Mouse (Mus musculus): ENCODE measurements around the gene Cirbp.

Gene Cirbp

DNA sequence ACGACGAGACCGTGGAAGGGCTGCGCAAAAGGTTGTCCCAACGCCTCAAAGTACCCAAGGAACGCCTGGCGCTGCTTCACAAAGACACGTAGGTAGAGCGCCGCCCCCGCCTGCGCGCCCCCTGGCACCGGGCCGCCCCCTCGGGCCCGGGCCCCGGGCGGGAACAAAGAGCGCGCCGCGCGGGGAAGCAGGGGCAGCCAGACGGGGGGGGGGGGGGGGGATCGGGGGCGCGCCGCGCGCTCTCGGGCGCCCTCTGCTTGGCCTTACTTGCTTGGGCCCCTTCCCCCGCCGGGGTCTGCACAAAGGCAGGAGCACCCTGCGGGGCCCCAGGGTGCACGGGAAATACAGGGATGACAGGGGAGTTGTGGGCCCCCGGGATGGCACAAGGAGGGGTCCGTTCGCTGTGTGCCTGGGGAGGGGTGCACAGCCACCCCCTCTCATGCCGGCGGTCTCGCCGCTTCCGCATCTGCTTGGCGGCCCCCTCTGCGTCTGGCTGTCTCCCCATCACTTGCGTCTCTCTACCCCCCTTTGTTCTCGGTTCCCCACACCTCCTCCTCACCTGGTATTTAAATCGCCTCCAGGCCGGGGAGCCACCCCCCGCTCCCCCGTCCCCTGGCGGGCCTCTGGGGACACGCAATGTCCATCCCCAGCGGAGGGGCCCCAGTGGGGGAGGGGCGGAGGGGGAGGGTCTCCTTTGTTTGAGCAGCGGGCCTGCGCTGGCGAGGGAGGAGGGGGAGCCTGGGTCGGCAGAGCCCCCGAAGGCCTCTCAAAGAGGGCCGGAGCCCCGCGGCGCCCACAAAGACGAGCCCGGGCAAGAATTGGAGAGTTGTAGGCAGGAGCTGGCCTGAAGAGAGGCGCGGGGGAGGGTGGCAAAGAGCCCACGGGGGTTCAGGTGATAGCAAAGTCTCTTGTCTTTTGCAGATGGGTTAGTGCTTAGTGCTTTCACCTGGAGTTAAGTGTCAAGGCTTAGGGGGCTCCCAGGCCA lies 15.3 kb upstream of the Cirbp start:
- peak in 1 of 2 experiments; percentile 44 for DNase-seq (ENCODE audit: low spot score in 2 of 2)

DNA sequence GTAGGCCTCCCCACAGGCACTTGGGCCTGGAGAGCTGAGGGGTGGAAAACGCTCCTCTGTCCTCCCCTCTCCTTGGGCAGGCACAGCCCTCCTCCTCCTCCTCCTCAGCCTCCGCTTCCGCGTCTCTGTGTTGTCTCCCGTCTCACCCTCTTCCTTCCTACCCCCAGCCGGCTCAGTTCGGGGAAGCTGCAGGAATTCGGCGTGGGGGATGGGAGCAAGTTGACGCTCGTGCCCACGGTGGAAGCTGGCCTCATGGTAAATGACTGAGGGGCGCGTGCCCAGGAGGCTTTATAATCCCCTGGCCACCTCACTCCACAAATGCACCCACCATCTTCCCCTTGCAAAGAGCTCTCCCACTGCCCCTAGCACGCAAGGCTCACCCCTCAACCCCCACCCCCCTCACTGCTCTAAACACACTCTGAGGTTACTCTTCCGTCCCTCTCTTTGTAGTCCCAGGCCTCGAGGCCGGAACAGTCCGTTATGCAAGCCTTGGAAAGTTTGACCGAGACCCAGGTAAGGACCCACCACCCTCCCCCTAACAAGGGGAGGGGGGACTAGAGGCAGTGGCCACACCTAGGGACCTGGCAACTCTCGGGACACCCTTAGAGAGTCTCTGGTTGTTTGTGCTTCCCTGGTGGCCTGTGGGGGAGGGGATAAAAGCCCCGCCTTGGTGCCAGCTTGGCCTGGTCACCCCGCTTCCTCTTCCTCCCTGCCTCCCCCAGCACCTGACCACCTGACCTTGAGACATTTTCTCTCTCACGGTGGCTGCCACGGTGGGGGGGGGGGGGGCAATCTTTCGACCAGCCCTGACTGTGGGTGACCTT lies 14.4 kb upstream of the Cirbp start:
- DNase-seq (ENCODE audit: low spot score in 2 of 2), result peak in 1 of 2 experiments; percentile 69

DNA sequence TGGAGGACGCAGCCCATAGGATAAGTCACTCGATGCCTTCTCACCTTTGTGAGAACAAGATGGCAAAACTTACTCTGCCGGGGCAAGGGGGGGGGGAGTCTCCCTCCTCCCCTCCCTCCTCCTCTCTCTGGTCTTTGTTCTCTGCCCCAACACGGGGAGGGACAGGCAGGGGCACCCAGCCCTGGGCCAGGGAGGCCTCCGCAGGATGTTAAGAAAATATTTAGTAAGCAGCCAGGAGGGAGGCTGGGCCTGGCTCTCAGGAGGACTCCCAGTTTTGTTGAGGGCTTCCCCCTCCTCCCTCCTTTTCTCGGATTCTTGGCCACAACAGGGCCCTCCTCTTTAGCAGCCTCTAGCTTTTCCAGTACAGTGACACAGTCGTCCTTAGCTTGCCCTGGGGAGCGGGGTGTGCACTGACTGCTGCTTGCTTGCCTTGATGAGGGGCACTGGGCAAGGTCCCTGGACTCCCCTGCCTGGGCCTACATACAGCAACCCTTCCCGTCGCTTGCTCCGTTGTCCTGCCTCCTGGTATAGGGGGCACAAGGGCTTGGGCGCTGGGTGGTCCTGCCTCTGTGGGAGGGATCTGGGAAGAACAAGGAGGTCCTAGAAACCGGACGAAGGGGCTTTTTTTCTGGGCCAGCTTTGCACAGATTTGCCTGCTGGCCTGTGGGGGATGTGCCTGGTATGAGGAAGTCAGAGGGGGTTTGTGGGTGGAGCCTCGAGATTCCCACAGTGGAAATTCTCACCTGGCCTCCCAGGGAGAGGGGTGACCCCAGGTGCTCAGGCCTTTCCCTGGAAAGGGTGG lies 13.5 kb upstream of the Cirbp start:
- DNase-seq (ENCODE audit: low spot score in 2 of 2), result peak in 1 of 2 experiments; percentile 33

DNA sequence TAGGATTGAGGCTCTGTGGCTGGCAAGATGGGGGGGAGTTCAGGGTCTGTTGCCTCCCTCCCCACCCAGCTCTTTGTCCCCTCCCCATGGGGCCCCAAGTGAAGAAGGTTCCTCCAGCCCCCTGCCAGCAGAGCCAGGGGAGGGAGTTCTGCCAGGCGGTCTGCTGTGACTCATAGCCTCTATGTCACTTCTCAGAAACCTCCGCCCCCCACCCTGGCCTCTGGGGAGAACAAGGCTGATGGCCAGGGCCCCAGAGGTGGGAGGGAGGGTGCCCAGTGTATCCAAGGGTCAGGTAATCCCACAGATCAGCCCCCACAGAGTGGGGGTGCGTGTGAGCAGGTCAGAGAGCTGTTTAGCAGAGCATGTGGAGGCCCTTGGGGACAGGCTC lies 12.9 kb upstream of the Cirbp start:
- DNase-seq (ENCODE audit: low spot score in 2 of 2), result peak in 1 of 2 experiments; percentile 42

DNA sequence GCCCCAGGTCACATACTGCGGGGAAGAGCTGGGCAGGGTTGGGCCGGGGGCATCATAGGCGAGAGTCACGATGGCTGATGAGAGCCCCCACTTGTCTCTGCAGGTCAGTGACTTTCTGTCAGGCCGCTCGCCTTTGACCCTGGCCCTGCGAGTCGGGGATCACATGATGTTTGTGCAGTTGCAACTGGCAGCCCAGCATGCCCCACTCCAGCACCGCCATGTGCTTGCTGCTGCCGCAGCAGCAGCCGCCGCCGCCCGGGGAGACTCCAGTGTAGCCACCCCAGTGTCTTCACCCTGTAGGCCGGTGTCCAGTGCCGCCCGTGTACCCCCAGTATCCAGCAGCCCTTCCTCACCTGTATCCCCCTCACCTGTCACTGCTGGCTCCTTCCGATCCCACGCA lies 12.1 kb upstream of the Cirbp start:
- no peak for DNase-seq (ENCODE audit: low spot score in 2 of 2)

DNA sequence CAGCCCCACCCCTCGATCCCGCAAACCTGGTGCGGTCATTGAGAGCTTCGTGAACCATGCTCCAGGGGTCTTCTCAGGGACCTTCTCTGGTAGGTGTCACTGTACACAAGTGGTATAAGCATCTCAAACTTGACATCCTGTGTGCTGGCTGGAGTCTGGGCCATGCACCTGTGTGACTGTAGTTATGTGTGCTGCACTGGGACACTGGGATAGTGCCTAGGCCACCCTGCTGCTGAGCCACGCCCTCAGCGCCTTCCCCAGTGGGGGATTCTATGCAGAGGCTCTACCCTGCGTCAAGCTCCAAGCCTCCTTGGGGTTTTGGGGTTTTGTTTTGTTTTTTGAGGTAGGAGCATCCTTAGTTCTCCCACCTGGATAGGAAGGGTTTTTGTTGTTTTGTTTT lies 11.4 kb upstream of the Cirbp start:
- DNase-seq (ENCODE audit: low spot score in 2 of 2), result no peak

DNA sequence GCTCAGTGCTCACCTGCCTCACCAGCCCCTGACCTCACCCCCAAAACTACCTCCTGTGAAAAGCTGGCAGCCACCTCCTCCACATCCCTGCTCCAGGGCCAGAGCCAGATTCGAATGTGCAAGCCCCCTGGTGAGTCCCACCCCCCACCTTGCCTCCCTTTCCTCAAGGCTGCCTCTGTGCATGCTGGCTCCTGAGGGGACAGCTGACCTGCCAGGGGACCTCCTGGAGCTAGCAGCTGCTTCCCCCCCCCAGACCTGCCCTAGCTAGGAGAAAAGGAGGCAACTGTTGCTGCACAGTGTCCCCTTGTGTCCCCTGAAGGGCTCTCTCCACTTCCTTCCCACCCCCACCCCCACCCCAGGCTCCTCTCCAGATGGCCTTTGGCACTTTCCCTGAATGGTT lies 10.5 kb upstream of the Cirbp start:
- no peak for DNase-seq (ENCODE audit: low spot score in 2 of 2)

DNA sequence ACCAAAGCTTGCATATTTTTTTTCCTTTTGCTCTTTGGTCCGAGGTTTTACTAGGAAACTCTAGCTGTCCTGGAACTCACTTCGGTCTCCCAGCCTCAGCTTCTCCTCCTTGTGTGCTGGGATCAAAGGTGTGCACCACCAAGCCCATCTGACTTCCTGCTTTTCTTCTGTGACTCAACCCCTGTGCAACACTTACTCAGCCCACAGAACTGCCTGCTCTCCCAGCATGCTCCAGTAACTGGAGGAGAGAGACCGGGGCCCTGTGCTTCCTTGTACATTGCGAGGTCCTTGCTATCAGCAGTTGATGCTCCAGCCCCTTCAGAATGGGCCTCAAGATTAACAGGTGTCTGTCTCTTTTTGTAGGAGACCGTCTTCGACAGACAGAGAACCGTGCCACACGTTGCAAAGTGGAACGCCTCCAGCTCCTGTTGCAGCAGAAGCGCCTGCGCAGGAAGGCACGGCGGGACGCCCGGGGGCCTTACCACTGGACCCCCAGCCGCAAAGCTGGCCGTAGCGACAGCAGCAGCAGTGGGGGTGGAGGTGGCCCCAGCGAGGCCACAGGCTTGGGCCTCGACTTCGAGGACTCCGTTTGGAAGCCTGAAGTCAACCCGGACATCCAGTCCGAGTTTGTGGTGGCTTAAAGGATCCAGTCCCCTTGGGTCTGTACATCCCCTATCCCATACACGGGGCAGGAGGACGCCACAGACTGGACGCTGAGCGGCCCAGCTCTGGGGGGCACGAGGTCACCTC lies 9.6 kb upstream of the Cirbp start:
- no peak for DNase-seq (ENCODE audit: low spot score in 2 of 2)

DNA sequence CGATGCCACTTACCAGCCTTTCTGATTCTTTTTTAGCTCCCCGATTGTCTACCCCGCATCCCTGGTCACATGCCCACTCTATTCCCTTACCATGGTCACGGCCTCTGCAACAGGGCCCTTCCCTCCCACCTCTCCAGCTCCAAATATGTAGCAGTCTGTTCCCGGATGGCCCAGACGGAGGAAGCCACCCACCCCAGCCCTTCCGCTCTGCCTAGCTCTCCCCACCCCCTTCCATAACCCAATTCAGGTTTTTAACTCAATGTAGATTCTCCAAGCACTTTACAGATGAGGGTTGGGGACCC lies 9.1 kb upstream of the Cirbp start:
- no peak for DNase-seq (ENCODE audit: low spot score in 2 of 2)

DNA sequence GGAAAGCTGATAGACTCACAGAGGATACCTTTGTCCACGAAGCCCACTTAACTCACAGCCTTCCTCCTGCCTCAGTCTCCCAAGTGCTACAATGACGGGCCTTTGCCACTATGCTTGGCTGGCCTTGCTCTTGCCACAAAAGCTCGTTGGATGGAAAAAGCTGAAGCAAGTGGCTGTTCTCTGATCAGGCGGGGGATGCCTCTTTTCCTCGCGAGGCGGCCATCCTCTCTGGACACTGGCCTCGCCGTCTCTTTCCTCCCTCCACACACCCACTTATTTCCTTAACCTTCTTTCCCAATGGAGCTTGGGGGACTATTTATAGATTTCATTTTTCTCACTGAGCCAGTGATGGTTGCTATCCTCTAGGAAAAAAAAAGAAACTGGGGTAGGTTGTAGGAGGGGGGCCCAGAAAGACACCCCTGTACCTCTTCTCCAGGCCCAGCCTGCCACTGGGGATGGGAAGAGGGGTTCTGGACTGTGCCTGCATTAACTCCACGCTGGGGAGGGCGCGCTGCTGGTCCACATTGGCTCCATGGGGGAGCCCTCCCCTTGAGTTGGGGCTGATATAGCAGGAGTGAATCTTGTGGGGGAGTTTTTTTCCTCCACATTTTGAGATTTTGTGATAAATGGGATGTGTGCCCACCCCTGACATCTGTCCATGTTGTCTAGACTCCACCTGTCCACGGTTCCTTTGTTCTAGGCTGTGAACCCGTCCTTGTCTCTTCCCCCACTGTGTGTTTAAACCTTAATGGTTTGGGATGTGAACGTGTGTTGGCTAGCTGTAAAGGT lies 8.4 kb upstream of the Cirbp start:
- DNase-seq (ENCODE audit: low spot score in 2 of 2), result peak in 1 of 2 experiments; percentile 40

DNA sequence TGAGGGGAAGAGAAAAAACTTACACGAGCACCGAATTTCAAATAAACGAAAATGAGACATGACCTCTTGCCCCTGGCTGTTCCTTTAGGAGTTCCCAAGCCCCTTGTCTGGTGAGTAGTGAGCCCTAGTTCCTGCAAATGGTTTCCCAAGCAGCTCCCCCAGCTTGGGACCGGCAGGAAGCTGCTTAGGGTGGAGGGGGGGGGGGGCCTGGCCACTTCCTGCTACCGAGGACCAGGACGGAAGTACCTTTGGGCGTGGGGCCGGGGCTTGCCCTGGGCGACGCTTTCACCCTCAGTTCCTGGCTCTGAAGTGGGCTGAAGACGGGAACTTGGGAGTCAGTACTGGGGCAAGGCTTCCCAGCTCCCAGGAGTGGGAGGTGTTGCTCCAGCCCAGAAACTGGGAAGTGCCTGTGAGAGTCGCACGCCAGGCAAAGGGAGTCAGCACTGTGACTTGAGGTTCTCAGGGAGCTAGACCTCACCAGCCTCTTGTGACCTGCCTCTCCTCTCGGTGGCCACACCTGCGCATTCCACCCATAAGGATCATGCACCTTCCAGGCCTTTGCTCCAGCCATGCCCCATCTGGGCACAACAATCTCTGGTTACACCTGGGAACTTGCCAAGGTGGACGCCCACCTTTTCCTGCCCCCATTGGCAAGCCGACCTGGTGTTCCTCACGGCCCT lies 7.3 kb upstream of the Cirbp start:
- DNase-seq (ENCODE audit: low spot score in 2 of 2), result peak; percentile 52 to 55

DNA sequence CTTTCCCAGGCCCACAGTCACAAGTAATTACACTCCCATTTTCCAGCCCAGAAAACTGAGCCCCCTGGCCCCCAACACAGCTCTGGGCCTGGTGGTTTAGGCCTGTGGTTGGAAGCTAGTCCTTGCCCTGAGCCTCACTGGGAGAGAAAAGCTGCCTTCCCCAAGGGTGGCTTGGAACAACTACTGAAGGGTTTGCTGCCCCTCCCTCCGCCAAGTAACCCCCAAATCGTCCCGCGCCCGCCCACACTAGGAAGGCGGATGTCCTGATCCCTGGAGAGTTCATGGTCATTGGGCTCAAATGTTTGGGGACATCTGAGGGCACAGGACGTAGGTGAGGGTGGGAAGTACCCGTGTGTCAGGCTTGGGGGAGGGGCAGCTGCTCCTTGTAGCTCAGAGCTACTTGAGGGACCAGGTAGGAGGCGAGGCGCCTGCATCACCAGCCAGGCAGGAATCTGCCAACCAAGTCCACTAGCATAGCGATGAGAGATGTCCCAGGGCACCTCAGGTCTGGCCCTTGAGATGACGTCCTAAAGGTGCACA lies 6.7 kb upstream of the Cirbp start:
- peak; percentile 47 to 61 for DNase-seq (ENCODE audit: low spot score in 2 of 2)

DNA sequence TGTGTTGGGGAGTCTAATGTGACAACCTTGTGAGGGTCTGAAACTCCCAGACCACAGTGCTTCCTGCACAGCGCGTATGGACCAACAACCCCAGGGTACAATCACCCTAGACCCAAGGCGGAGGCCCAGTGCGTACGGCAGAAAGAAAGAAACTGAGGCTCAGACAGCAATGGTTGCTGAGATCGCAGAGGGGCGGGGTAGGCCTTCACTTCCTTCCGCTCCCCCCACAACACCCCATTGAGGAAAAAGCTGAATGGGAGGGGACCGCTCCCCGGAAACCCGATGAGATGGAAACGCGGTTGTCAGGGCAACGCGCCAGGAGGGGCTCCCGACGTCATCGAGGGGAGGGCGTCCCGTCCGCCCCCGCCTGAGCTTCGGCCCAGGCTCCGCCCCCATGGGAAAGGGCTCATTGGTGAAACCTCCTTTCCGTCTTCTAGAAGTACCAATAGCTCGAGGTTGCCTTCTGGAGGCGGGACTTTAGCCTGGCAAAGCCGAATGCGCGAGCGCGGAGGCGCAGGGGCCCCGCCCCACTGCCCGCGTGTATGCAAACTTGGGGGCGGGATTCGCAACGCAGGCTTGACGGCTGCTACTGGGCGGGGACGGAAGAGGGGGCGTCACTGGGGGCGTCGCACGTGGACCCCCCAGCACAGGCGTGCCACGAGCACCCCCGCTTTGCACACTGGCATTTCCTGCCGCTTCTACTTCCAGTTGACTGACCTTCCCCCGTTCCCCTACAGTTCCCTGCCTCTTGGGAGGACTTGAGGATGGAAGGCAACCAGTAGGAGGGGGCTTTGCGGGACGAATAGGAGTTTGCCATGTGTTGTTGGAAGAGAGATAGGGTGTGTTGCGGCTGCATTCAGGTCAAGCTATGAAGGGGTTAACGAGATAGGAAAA lies 6.0 kb upstream of the Cirbp start:
- DNase-seq (ENCODE audit: low spot score in 2 of 2), result peak; percentile 98 to 99

DNA sequence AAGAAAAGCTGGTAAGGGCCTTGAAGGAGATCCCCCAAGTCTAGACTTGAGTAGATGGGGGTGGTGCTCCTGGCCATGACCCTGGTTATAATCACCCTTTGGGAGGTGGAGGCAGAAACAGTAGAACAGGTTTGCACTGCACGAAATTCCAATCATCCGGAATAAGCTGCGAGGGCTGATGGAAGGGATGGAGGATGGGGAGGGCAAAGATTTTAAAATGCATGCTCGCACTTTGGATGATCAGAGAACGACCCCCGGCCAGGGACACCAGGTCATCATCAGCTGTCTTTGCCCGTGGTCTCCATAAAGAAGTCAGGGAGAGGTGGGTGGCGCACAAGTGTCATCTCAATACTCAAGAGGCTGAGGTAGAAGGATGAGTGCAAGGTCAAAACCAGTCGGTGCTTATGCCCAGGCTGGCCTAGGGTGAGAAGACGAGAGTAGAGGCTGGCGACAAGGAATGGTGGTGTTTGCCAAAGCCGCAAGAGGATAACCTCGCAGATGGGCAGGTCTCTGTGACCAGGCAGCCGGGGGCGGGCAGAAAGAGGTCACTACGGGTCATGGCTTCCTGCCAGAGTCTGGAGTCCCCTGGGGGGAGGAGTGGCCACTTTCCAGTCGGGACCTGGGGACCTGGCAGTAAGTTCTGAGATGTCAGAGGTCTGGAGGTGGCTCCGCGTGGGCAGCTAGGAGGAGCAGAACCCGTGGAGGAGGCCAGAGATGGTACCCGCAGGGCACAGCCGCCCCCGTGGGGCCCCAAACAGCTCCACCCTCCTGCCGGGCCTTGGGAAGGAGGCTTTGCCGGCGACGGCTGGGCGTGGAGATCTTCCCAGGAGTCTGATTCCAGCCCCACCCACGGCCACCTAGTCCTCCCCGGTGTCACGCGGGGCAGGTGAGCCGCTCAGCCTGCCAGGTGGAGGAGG lies 5.1 kb upstream of the Cirbp start:
- DNase-seq (ENCODE audit: low spot score in 2 of 2), result peak in 1 of 2 experiments; percentile 28

DNA sequence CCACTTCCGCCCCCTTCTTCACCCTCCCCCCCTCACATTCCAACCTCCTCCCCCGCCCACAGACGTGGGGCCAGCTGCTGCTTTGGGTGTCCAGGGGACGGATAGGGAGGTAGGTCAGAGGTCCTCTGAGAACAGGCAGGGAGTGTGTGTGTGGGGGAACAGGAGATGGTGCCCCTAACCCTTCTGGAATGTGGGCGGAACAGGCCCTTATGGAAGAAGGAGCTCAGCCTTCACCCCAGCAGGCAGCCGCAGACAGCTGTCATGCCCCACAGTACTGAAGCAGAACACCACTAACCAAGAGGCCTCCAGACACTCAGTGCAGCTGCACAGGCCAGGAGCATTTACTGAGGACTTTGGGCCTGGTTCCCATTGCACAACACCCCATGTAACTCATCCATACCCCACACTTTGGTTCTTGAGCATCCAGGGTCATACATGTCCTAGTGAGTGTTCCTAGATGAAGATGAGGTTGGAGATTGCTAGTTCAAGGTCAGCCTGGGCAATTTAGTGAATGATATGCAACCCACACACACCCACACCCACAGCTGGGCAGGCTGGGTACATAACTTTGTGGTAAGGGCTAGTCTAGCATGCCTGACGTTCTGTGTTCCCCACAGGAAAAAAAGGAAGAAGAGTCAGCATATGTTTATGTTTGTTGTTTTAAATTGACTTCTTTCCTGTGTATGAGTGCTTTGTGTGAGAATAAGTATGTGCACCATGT lies 4.1 kb upstream of the Cirbp start:
- no peak for DNase-seq (ENCODE audit: low spot score in 2 of 2)

DNA sequence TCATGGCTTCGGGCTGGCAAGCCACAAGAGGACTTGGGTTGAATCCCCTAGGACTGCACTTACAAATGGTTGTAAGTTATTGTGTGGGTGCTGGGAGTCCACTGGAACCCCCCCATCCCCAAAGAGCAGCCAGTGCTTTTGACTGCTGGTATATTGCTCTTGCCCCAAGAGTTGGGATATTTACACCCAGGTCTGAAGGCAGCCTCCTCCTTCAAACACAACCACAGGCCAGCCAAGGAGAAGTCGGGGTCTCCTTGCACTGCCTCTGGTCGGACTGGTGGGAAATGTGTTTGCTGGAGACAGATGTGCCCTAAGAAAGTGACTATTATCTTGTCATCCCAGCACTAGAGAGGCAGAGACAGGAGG lies 3.6 kb upstream of the Cirbp start:
- no peak for DNase-seq (ENCODE audit: low spot score in 2 of 2)
